23 mouse cellular contexts compared by ENCODE assay signal in the genomic region with DNA sequence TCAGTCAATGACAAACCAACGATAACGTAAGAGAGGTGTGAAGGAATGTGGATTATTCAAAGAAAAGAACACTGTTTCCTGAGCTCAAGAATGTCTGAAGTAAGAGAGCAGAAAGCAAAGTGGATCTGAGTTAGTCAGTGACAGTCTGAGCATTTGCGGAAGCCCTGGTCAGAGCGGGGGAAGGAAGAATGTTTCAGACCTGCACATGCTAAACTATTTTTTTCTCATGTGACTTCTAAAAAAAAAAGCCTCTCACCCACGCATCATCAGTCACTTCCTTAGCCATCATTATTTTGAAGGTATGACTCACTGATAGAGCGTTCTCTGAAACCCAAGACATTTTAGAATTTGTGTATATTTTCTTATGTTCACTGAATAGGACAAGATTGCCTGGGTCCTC.
DNase-seq lines count a peak whose midpoint lies in the region; ATAC-seq and TF ChIP-seq lines count a peak whose summit lies in the region.
"Had no signal": no experiment of that assay in that cellular context is flagged by ENCODE, and none has a peak within 500 bp of the region (broad histone marks: within the 10 kb centered on the region; RNA-seq: fewer than 3 reads in every experiment).

No protein-coding gene starts in this region.

- DNase-seq in lung, embryonic 14.5 days, result peak; percentile 1
- no peak for DNase-seq in lung, postnatal 14 days
- DNase-seq in Muller cell, postnatal 12 days (ENCODE audit: inconsistent ontology term), result peak; percentile 22
- DNase-seq in splenic B cell, adult 2 months (ENCODE audit: low read depth, low spot score), result peak; percentile 39
- no peak for DNase-seq in cerebellum, adult 11-12 months
- DNase-seq in cerebellum, adult 9-10 months, result no peak
- DNase-seq: adrenal gland, adult 8-10 months; cerebellum, adult 11 months; gastrocnemius, adult 2 months; heart, adult 11 months; liver, embryonic 13.5 days; thymus, adult 2 months had no signal

- H3K36me3 ChIP-seq in lung, embryonic 14.5 days (ENCODE audit: insufficient read depth), result no peaks in the 10 kb centered on the region
- no peaks in the 10 kb centered on the region for H3K36me3 ChIP-seq in splenic B cell, adult 2 months (ENCODE audit: control insufficient read depth, insufficient read depth, low read length, poor library complexity, severe bottlenecking)
- no peaks in the 10 kb centered on the region for H3K36me3 ChIP-seq in intestine, embryonic 15.5 days
- H3K36me3 ChIP-seq: embryonic facial prominence, embryonic 10.5 days; heart, embryonic 13.5 days; hindbrain, embryonic 13.5 days; kidney, embryonic 15.5 days; liver, embryonic 13.5 days; lung, embryonic 15.5 days; midbrain, embryonic 13.5 days had no signal

- H3K9me3 ChIP-seq in lung, embryonic 14.5 days (ENCODE audit: low read depth, low read length), result no peaks in the 10 kb centered on the region
- H3K9me3 ChIP-seq in intestine, embryonic 15.5 days, result no peaks in the 10 kb centered on the region
- H3K9me3 ChIP-seq: embryonic facial prominence, embryonic 10.5 days; heart, embryonic 13.5 days; hindbrain, embryonic 13.5 days; kidney, embryonic 15.5 days; liver, embryonic 13.5 days; lung, embryonic 15.5 days; midbrain, embryonic 13.5 days had no signal

- 55% methylated on average over 6 of the region's 6 CpGs for WGBS in lung, embryonic 14.5 days
- 89% methylated on average over 6 of the region's 6 CpGs for WGBS in intestine, embryonic 15.5 days

- H3K9ac ChIP-seq in lung, embryonic 14.5 days, result no peak overlapping the region
- no peak overlapping the region for H3K9ac ChIP-seq in intestine, embryonic 15.5 days
- H3K9ac ChIP-seq: heart, embryonic 13.5 days; hindbrain, embryonic 13.5 days; kidney, embryonic 15.5 days; liver, embryonic 13.5 days; lung, embryonic 15.5 days; midbrain, embryonic 13.5 days had no signal

- TF ChIP-seq POLR2A in embryonic fibroblast, embryonic 13.5 days (IDR thresholded peaks at IDR 0.05; ENCODE audit: low read depth, low read length), result no peak

- no peak overlapping the region for H3K27ac ChIP-seq in lung, embryonic 14.5 days (ENCODE audit: low read depth)
- H3K27ac ChIP-seq in embryonic fibroblast, embryonic 13.5 days (ENCODE audit: insufficient read depth, low read length), result peak overlapping the region; percentile 100
- no peak overlapping the region for H3K27ac ChIP-seq in intestine, embryonic 15.5 days
- H3K27ac ChIP-seq: embryonic facial prominence, embryonic 10.5 days; gastrocnemius, adult 2 months; heart, embryonic 13.5 days; hindbrain, embryonic 13.5 days; kidney, embryonic 15.5 days; liver, embryonic 13.5 days; lung, embryonic 15.5 days; midbrain, embryonic 13.5 days had no signal

- H3K27me3 ChIP-seq in lung, embryonic 14.5 days (ENCODE audit: insufficient read depth, low read length), result no peaks in the 10 kb centered on the region
- H3K27me3 ChIP-seq in splenic B cell, adult 2 months (ENCODE audit: control insufficient read depth, insufficient read depth, low read length, poor library complexity, severe bottlenecking), result no peaks in the 10 kb centered on the region
- H3K27me3 ChIP-seq in intestine, embryonic 15.5 days (replicated peaks), result no peaks in the 10 kb centered on the region
- H3K27me3 ChIP-seq: heart, embryonic 13.5 days; hindbrain, embryonic 13.5 days; kidney, embryonic 15.5 days; liver, embryonic 13.5 days; lung, embryonic 15.5 days; midbrain, embryonic 13.5 days had no signal

- H3K4me3 ChIP-seq in lung, embryonic 14.5 days (ENCODE audit: low read depth, low read length), result no peak overlapping the region
- no peak overlapping the region for H3K4me3 ChIP-seq in embryonic fibroblast, embryonic 13.5 days (ENCODE audit: insufficient read depth, low read length)
- no peak overlapping the region for H3K4me3 ChIP-seq in intestine, embryonic 15.5 days (replicated peaks)
- H3K4me3 ChIP-seq: embryonic facial prominence, embryonic 10.5 days; erythroblast, embryonic 14.5 days; gastrocnemius, adult 2 months; heart, embryonic 13.5 days; hindbrain, embryonic 13.5 days; kidney, embryonic 15.5 days; liver, embryonic 13.5 days; lung, embryonic 15.5 days; midbrain, embryonic 13.5 days had no signal

- H3K4me1 ChIP-seq in lung, embryonic 14.5 days (ENCODE audit: insufficient read depth), result no peaks in the 10 kb centered on the region
- H3K4me1 ChIP-seq in embryonic fibroblast, embryonic 13.5 days (ENCODE audit: control insufficient read depth, insufficient read depth, low read length), result peaks cover 5% of the 10 kb centered on the region
- H3K4me1 ChIP-seq in intestine, embryonic 15.5 days (replicated peaks), result no peaks in the 10 kb centered on the region
- H3K4me1 ChIP-seq: embryonic facial prominence, embryonic 10.5 days; hindbrain, embryonic 13.5 days; kidney, embryonic 15.5 days; liver, embryonic 13.5 days; lung, embryonic 15.5 days; midbrain, embryonic 13.5 days had no signal

- TF ChIP-seq CTCF in lung, embryonic 14.5 days (IDR thresholded peaks at IDR 0.05; ENCODE audit: low read depth), result no peak
- TF ChIP-seq CTCF in embryonic fibroblast, embryonic 13.5 days (IDR thresholded peaks at IDR 0.05; ENCODE audit: borderline replicate concordance, insufficient read depth, low read length), result no peak

- no peak overlapping the region for H3K4me2 ChIP-seq in lung, embryonic 14.5 days
- no peak overlapping the region for H3K4me2 ChIP-seq in intestine, embryonic 15.5 days (replicated peaks)
- H3K4me2 ChIP-seq: heart, embryonic 13.5 days; hindbrain, embryonic 13.5 days; kidney, embryonic 15.5 days; liver, embryonic 13.5 days; lung, embryonic 15.5 days; midbrain, embryonic 13.5 days had no signal

- ATAC-seq in lung, embryonic 14.5 days (ENCODE audit: insufficient read depth), result no peak
- no peak for ATAC-seq in intestine, embryonic 15.5 days
- ATAC-seq: forebrain, embryonic 16.5 days; intestine, embryonic 16.5 days; midbrain, embryonic 13.5 days had no signal

Comparison
In these comparisons a context has a peak if more than half of its experiments do, and no peak if none do; other contexts are left out.
1. DNase-seq: peak in lung, embryonic 14.5 days (single experiment), Muller cell, postnatal 12 days (single experiment) and splenic B cell, adult 2 months (single experiment); none in lung, postnatal 14 days (single experiment), cerebellum, adult 11-12 months (single experiment) and cerebellum, adult 9-10 months (single experiment).